Mouse (Mus musculus): ENCODE measurements around the gene Trappc11. TPM values are rescaled to one million over a fixed set of nuclear protein-coding genes. Genes with fewer than 3 reads are reported as not detected.
"Not testable (repeated sequence)": the region's sequence is repeated elsewhere in the genome, so short reads cannot be mapped to it uniquely, and the experiment has no call there.

Gene Trappc11
- total RNA-seq, 2 experiments from 2014 or later: 18.1 to 19.7 TPM

DNA sequence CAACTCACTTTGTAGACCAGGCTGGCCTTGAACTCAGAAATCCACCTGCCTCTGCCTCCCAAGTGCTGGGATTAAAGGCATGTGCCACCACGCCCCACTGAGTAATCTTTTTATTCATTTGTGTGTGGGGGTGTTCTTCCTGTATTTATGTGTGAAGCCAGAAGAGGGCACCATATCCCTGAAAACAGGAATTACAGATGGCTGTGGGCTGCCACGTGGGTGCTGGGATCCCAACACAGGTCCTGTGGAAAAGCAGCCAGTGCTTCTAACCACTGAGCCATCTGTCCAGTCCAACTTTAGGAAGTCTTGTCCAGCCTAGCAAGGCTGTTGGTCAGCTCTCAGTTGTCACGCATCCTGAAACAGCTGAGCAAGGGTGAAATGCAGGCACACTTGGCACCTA is 46.0 kb downstream of the Trappc11 start:
- DNase-seq: no peak

DNA sequence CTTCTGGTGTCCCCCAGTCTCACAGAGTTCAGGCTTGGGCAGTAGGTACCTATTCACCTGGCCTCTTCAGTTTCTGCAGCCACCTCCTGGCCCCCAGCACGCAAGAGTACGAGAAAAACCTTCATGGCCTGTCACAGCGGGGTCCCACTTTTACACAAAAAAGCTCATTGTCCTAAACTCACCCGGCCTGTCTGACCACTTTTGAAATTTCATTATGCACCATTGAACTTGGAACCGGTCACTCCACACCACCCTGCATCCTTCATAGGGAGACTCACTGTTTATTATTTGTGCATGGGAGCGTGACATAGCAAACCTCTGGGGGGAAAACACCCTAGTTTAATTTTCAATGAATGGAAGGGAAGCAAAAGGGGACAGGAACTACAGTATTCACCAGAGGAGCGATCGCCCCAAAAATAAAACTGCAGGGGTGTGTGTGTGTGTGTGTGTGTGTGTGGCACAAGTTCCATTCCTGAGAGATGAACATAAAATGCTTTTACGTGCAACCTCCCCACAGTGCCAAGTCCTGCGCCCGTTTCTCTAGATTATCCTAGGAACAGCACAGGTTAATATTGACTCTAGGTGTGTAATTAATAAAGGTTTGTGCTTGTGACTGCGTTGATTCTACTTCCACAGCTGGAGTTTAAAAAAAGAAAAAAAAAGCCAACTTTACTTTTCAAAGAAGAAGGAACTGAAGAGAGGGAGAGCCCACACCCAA is 50.8 kb downstream of the Trappc11 start:
- no peak for DNase-seq

DNA sequence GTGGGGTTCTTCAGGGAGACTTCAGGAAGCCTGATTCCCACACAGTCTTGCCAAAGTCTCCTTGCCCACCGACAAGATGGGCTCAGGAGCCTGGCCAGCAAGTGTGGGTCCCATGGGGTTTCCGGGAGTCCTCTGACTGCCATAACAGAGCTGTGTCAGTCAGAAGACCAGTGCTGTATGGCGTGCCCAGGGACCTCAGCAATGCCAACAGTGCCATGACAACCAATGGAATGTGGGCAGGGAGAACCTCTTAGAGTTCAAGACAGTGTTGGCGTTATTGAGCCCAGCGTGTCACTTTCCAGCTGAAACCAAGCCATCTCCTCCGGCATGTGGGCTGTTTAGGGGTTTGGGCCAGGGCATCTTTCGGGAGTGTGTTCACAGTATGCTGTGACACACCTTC is 53.2 kb downstream of the Trappc11 start:
- DNase-seq: no peak

DNA sequence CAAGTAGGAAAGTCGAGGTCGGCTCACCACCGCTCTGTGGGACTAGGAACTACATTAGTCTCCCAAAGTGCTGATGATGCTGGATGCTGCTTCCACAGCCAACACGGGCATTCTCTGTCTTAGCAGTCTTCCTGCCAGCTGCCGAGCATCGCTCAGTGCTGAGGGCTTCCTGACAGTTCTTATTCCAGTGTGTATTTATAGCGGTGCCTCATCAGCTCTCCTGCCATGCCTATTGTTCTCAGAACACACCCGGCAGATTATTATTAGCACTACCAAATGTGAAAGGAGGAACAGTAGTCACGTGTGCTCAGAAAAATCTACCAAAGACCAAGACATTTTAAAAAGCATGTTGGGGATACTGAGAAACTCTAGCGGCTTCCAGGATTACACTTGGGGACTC is 71.6 kb downstream of the Trappc11 start:
- no peak for DNase-seq

DNA sequence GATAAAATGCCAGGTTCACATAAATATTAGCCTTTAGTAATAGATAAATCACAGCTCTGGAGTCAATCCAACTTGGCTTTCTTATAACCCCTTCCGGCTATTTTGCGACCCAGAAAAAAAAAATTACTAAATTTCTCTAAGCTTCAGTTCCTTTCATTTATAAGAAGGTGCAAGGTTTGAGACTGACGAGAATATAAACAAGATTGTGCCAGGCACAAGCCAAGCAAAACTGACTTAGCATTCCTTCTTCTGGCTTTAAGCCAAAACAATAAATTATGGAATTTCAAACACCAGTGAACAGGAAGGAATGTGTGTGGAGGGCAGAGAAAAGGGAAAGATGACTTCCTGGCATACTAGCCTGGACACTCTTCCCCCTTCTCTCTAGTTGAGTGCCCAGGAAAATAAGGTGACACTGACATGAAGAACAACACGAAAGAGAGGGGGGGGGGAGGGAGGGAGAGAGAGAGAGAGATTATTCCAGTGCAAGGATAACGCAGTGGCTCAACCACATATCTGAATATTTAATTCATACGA is 74.0 kb downstream of the Trappc11 start:
- DNase-seq: no peak

DNA sequence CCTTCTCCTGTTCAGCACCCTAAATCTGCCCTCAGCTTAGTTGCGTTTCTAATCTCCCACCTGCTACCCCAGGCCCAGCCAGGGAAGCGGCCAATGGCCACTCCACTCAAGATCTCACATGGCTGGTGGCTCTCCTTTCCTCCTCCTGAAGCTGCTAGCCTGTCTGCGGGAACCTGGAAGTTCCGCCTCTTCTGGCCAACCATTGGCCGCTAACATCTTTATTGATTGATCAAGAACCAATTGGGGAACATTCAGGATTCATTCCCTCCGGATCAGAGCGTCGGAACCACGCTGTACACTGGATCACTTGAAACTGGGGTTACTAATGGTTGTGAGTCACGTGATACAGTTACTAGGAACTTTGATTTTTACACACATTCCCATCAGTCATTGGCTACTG is 74.7 kb downstream of the Trappc11 start:
- no peak for DNase-seq

DNA sequence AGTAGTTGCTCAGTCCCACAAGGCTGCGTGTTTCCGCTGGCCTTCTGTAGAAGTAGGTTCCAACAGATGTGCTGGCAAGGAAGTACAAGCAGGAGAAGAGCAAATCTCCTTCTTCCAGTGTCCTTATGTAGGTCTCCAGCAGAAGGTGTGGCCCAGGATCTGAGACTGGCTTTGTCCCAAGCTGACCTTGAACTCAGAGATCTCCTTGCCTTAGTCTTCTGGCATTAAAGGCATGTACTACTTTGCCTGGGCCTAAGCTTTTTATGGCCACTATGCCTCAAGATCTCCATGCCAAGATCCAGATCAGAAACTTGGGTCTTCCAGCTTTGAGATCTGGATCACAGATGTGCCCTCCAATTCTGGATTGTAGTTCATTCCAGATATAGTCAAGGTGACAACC is 84.1 kb downstream of the Trappc11 start:
- DNase-seq: not testable (repeated sequence)

DNA sequence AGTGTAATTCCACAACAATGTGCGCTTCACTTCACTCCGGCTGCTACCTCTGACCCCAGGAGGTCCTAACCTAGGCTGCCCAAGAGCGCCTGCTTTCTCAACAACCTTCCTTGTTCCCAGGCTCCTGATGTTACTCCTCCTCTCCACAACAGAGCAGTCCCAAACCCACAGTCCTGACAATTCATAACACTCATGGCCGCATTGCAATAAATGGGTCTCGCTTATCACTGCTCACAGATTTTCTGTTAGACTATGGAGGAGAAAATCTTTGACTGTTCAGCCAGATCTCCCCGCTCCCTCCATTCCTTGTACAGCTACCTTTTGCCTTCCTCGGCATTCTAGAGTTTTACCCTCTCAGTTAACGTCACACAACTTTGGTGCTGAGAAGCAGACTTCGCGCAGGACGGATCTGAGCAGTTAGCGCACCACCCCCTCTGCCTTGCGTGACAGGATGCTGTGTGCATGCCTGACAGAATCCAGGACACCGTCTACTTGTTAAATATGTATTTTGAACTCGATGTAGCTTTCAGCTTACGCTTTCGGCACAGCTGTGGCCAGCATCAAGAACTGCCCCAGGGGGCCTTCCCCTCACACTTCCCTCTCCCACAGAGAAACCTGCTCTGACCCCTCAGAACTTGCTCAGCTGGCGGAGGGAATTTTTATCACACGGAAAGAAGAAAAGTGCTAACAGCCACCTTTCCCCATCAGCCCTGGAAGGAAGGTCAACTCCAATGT is 86.8 kb downstream of the Trappc11 start, which contains the start of gene Stox2:
Stox2 (minus strand) TSS at position 51 of the 735 bp plus-strand sequence.
- no peak for DNase-seq

Other genes with a start within 250 kb of the Trappc11 start
- 10 to 100 TPM in 1 of 2 experiments, 1 to 10 TPM in 1; 10.0 to 15.0 TPM for gene Stox2, start 87.1 kb downstream of the Trappc11 start, total RNA-seq (2021)
- gene Rwdd4a, start 194 bp upstream of the Trappc11 start, total RNA-seq (2021): 10 to 100 TPM; 27.1 to 27.4 TPM
- 10 to 100 TPM; 28.9 to 31.6 TPM for gene Ing2, start 142.1 kb upstream of the Trappc11 start, total RNA-seq (2021)
- gene Cdkn2aip, start 180.5 kb upstream of the Trappc11 start, total RNA-seq (2021): 1 to 10 TPM; 5.5 to 6.7 TPM